Mouse (Mus musculus) neural tube, embryonic 11.5 days (tissue): Measurements from ENCODE around the gene Slc39a11. TPM values are rescaled to one million over a fixed set of nuclear protein-coding genes. Genes with fewer than 3 reads are reported as not detected.

Experiments
- ATAC-seq: fragments of 200-750 bp; cut with Nextera tagmentation; 2 replicates; pipeline ENCODE4 v1.8.0; 2017; ENCODE audit warnings: moderate number of reproducible peaks, mild to moderate bottlenecking, moderate TSS enrichment, moderate library complexity; ENCODE audit not compliant: insufficient read depth, low FRiP score, low TSS enrichment
- DNase-seq: peaks from one replicate; pipeline ENCODE4 v3.0.0-alpha.2; 2015; ENCODE audit warnings: low spot score
- H3K27ac ChIP-seq: fragments of 300-500 bp; sonication (generic); 2 replicates; pipeline ENCODE4 v1.5.1; 2014; ENCODE audit warnings: low read depth, mild to moderate bottlenecking, low read length
- H3K27me3 ChIP-seq: fragments of 300-500 bp; sonication (generic); 2 replicates; pipeline ENCODE4 v1.6.1; 2014; ENCODE audit warnings: mild to moderate bottlenecking, low read length, mixed read lengths; ENCODE audit not compliant: control insufficient read depth, insufficient read depth
- H3K36me3 ChIP-seq: fragments of 300-500 bp; sonication (generic); 2 replicates; pipeline ENCODE4 v1.6.1; 2014; ENCODE audit warnings: mild to moderate bottlenecking, low read length, moderate library complexity, mixed read lengths; ENCODE audit not compliant: control insufficient read depth, insufficient read depth
- H3K4me1 ChIP-seq: fragments of 300-500 bp; sonication (generic); 2 replicates; pipeline ENCODE4 v1.6.1; 2014; ENCODE audit warnings: low read length, mixed read lengths; ENCODE audit not compliant: control insufficient read depth, insufficient read depth
- H3K4me2 ChIP-seq: fragments of 300-500 bp; sonication (generic); 2 replicates; pipeline ENCODE4 v1.6.1; 2014; ENCODE audit warnings: low read depth, mild to moderate bottlenecking, moderate library complexity
- H3K4me3 ChIP-seq: fragments of 300-500 bp; sonication (generic); 2 replicates; pipeline ENCODE4 v1.5.1; 2014; ENCODE audit warnings: low read depth, low read length
- H3K9ac ChIP-seq: fragments of 300-500 bp; sonication (generic); 2 replicates; pipeline ENCODE4 v1.6.1; 2014; ENCODE audit warnings: mild to moderate bottlenecking, low read length
- H3K9me3 ChIP-seq: fragments of 300-500 bp; sonication (generic); 2 replicates; pipeline ENCODE4 v1.6.1; 2016; ENCODE audit warnings: low read length; ENCODE audit not compliant: control insufficient read depth
- WGBS: fragments of 180-500 bp; shearing (Covaris S2); extraction: QIAGEN DNeasy Blood & Tissue Kit; methylation state at CpG from one replicate; pipeline ENCODE4 v1.1.7; 2014; 5-methylcytosine and 5-hydroxymethylcytosine counted together
- polyA plus RNA-seq: library from polyadenylated mRNA; unstranded; fragments of >200 nt; fragmentation: Nextera tagmentation; extraction: Ambion mirVana; gene quantifications from 2 replicates; pipeline ENCODE4 v1.2.1, GENCODE M21; 2014

Slc39a11 gene
- polyA plus RNA-seq, 1 experiment from 2014 or later, result 20.1 TPM

- no peaks in the 10 kb centered on the region for H3K36me3 ChIP-seq
- H3K4me1 ChIP-seq, result peaks cover 23% of the 10 kb centered on the region
- no peak overlapping the region for H3K4me3 ChIP-seq
- 0 out of 2 replicates have a peak, but pooled peaks have one; percentile 35 for ATAC-seq
- DNase-seq, result peak; percentile 53
- H3K27me3 ChIP-seq, result no peaks in the 10 kb centered on the region
- 47% methylated on average over 19 of the region's 19 CpGs for WGBS
- H3K9ac ChIP-seq, result no peak overlapping the region
- no peak overlapping the region for H3K4me2 ChIP-seq
- H3K27ac ChIP-seq, result no peak overlapping the region
- no peaks in the 10 kb centered on the region for H3K9me3 ChIP-seq
Measured at GRCm38 (mm10) chr11:113366257-113367030, 283.4 kb downstream of the Slc39a11 start.

- ATAC-seq (no peak), DNase-seq (no peak)
- WGBS, result 22% methylated on average over 13 of the region's 13 CpGs
- H3K9me3 ChIP-seq, result no peaks in the 10 kb centered on the region
- H3K27me3 ChIP-seq, result no peaks in the 10 kb centered on the region
- H3K4me2 ChIP-seq, result no peak overlapping the region
- H3K36me3 ChIP-seq, result no peaks in the 10 kb centered on the region
- no peak overlapping the region for H3K4me3 ChIP-seq
- H3K4me1 ChIP-seq, result peaks cover 23% of the 10 kb centered on the region
- no peak overlapping the region for H3K27ac ChIP-seq
- no peak overlapping the region for H3K9ac ChIP-seq
Measured at GRCm38 (mm10) chr11:113363739-113364138, 286.1 kb downstream of the Slc39a11 start.

- no peak overlapping the region for H3K4me3 ChIP-seq
- no peak overlapping the region for H3K27ac ChIP-seq
Measured at GRCm38 (mm10) chr11:113362617-113363016, 287.3 kb downstream of the Slc39a11 start.

GRCm38 (mm10) chr11:113360049-113360835 lies 289.6 kb downstream of the Slc39a11 start:
- H3K4me2 ChIP-seq, result no peak overlapping the region
- ATAC-seq (no peak), DNase-seq (no peak)
- H3K27ac ChIP-seq, result no peak overlapping the region
- H3K9me3 ChIP-seq, result no peaks in the 10 kb centered on the region
- no peaks in the 10 kb centered on the region for H3K27me3 ChIP-seq
- H3K36me3 ChIP-seq, result no peaks in the 10 kb centered on the region
- H3K4me1 ChIP-seq, result 0 out of 2 replicates have a peak, but pooled peaks cover 3% of the 10 kb centered on the region
- no peak overlapping the region for H3K4me3 ChIP-seq
- WGBS, result 94% methylated on average over 10 of the region's 10 CpGs
- H3K9ac ChIP-seq, result no peak overlapping the region

More at GRCm38 (mm10) chr11:113362617-113363016, 287.3 kb downstream of the Slc39a11 start:
- Histone ChIP-seq H3K4me1 (peaks cover 15% of the 10 kb centered on the region), H3K36me3 (no peaks in the 10 kb centered on the region), H3K4me2 (no peak overlapping the region), H3K9ac (no peak overlapping the region), H3K9me3 (no peaks in the 10 kb centered on the region), H3K27me3 (no peaks in the 10 kb centered on the region)
- 92% methylated on average over 7 of the region's 7 CpGs for WGBS
- DNase-seq (no peak), ATAC-seq (no peak)

- 68% methylated on average over 5 of the region's 5 CpGs for WGBS
Measured at GRCm38 (mm10) chr11:113355932-113356331, 293.9 kb downstream of the Slc39a11 start.

GRCm38 (mm10) chr11:113352085-113352815 lies 297.6 kb downstream of the Slc39a11 start:
- no peak overlapping the region for H3K4me2 ChIP-seq
- H3K9me3 ChIP-seq, result no peaks in the 10 kb centered on the region
- H3K9ac ChIP-seq, result no peak overlapping the region
- H3K27me3 ChIP-seq, result no peaks in the 10 kb centered on the region
- H3K36me3 ChIP-seq, result no peaks in the 10 kb centered on the region
- H3K27ac ChIP-seq, result no peak overlapping the region
- no peak for DNase-seq
- H3K4me3 ChIP-seq, result no peak overlapping the region
- no peaks in the 10 kb centered on the region for H3K4me1 ChIP-seq
- WGBS, result 67% methylated on average over 10 of the region's 12 CpGs
- no peak for ATAC-seq

More at GRCm38 (mm10) chr11:113355932-113356331, 293.9 kb downstream of the Slc39a11 start:
- H3K4me1 ChIP-seq, result no peaks in the 10 kb centered on the region
- ATAC-seq (no peak), DNase-seq (no peak)
- H3K4me2 ChIP-seq, result no peak overlapping the region
- no peak overlapping the region for H3K27ac ChIP-seq
- H3K9ac ChIP-seq, result no peak overlapping the region
- no peaks in the 10 kb centered on the region for H3K27me3 ChIP-seq
- H3K9me3 ChIP-seq, result no peaks in the 10 kb centered on the region
- H3K36me3 ChIP-seq, result no peaks in the 10 kb centered on the region
- H3K4me3 ChIP-seq, result no peak overlapping the region

GRCm38 (mm10) chr11:113350583-113350982 lies 299.3 kb downstream of the Slc39a11 start:
- Histone ChIP-seq H3K4me1 (no peaks in the 10 kb centered on the region), H3K9ac (no peak overlapping the region), H3K9me3 (no peaks in the 10 kb centered on the region), H3K36me3 (no peaks in the 10 kb centered on the region), H3K4me3 (no peak overlapping the region), H3K27me3 (no peaks in the 10 kb centered on the region), H3K4me2 (no peak overlapping the region), H3K27ac (no peak overlapping the region)
- WGBS, result 91% methylated on average over 4 of the region's 4 CpGs
- DNase-seq, result no peak
- ATAC-seq, result no peak

GRCm38 (mm10) chr11:113346895-113347514 lies 302.9 kb downstream of the Slc39a11 start:
- 78% methylated on average over 9 of the region's 9 CpGs for WGBS
- DNase-seq (no peak), ATAC-seq (no peak)
- Histone ChIP-seq H3K27me3 (no peaks in the 10 kb centered on the region), H3K36me3 (no peaks in the 10 kb centered on the region), H3K4me3 (no peak overlapping the region), H3K9ac (no peak overlapping the region), H3K9me3 (no peaks in the 10 kb centered on the region), H3K4me1 (no peaks in the 10 kb centered on the region), H3K27ac (no peak overlapping the region), H3K4me2 (no peak overlapping the region)
